Comparison of ENCODE assay signal across 19 mouse cellular contexts in genomic region chr11:22978215-22978614, GRCm38 (mm10). TPM values are rescaled to one million over a fixed set of nuclear protein-coding genes. Genes with fewer than 3 reads are reported as not detected.
DNase-seq lines count a peak whose midpoint lies in the region; ATAC-seq and TF ChIP-seq lines count a peak whose summit lies in the region.
"Had no signal": no experiment of that assay in that cellular context is flagged by ENCODE, and none has a peak within 500 bp of the region (broad histone marks: within the 10 kb centered on the region; RNA-seq: fewer than 3 reads in every experiment).

No protein-coding gene starts in this region.

- peaks cover 84% of the 10 kb centered on the region for H3K79me2 ChIP-seq in myocyte (ENCODE audit: control insufficient read depth, insufficient read depth)

- TF ChIP-seq EP300 in liver, postnatal 0 days (IDR thresholded peaks at IDR 0.05; ENCODE audit: low read depth): no peak

- H3K9ac ChIP-seq in liver, embryonic 15.5 days: no peak overlapping the region
- no peak overlapping the region for H3K9ac ChIP-seq in liver, postnatal 0 days (replicated peaks)
- H3K9ac ChIP-seq: forebrain, embryonic 15.5 days; hindbrain, embryonic 13.5 days had no signal

- no peaks in the 10 kb centered on the region for H3K9me3 ChIP-seq in liver, embryonic 15.5 days (replicated peaks)
- no peaks in the 10 kb centered on the region for H3K9me3 ChIP-seq in liver, postnatal 0 days (ENCODE audit: low read length)
- H3K9me3 ChIP-seq: G1E; heart, embryonic 10.5 days had no signal

- 87% methylated on average over 3 of the region's 3 CpGs for WGBS in liver, embryonic 15.5 days (ENCODE audit: insufficient replicate concordance)
- WGBS in liver, postnatal 0 days (ENCODE audit: insufficient replicate concordance): 82% methylated on average over 3 of the region's 3 CpGs

- H3ac ChIP-seq in myocyte (ENCODE audit: control insufficient read depth, insufficient read length): no peak overlapping the region

- peaks cover 42% of the 10 kb centered on the region for H3K36me3 ChIP-seq in liver, embryonic 15.5 days (replicated peaks)
- peaks cover 18% of the 10 kb centered on the region for H3K36me3 ChIP-seq in liver, postnatal 0 days (replicated peaks; ENCODE audit: insufficient read depth, low read length)
- no peaks in the 10 kb centered on the region for H3K36me3 ChIP-seq in myocyte (ENCODE audit: control insufficient read depth, insufficient read depth)

- no peak for ATAC-seq in liver, embryonic 15.5 days (ENCODE audit: insufficient read depth)
- ATAC-seq in liver, postnatal 0 days: no peak
- ATAC-seq: CD4-positive, CD25-positive, alpha-beta regulatory T cell, adult 4 months; forebrain, embryonic 15.5 days had no signal

- H3K4me1 ChIP-seq in liver, embryonic 15.5 days (replicated peaks): peaks cover 48% of the 10 kb centered on the region
- H3K4me1 ChIP-seq in liver, postnatal 0 days (ENCODE audit: insufficient read depth): peaks cover 20% of the 10 kb centered on the region

- H3K4me3 ChIP-seq in liver, embryonic 15.5 days (replicated peaks): no peak overlapping the region
- H3K4me3 ChIP-seq in liver, postnatal 0 days (ENCODE audit: low read depth, low read length): no peak overlapping the region
- no peak overlapping the region for H3K4me3 ChIP-seq in myocyte
- H3K4me3 ChIP-seq: embryonic facial prominence, embryonic 10.5 days; forebrain, embryonic 15.5 days; heart, embryonic 10.5 days; hindbrain, embryonic 13.5 days had no signal

- TF ChIP-seq CTCF in liver, postnatal 0 days (IDR thresholded peaks at IDR 0.05; ENCODE audit: low read depth): no peak

- TF ChIP-seq POLR2A in myocyte (IDR thresholded peaks at IDR 0.05; ENCODE audit: insufficient read length, low read depth): peak; percentile 35

- peak overlapping the region; percentile 66; the same call in 1 of the 2 replicates for H3K4me2 ChIP-seq in liver, embryonic 15.5 days
- H3K4me2 ChIP-seq in liver, postnatal 0 days (ENCODE audit: low read depth, low read length): no peak overlapping the region
- H3K4me2 ChIP-seq in myocyte (ENCODE audit: low read depth): peak overlapping the region; percentile 43
- H3K4me2 ChIP-seq: forebrain, embryonic 15.5 days; hindbrain, embryonic 13.5 days had no signal

- H3K27ac ChIP-seq in liver, embryonic 15.5 days (replicated peaks): no peak overlapping the region
- no peak overlapping the region for H3K27ac ChIP-seq in liver, postnatal 0 days (ENCODE audit: low read depth)
- H3K27ac ChIP-seq: embryonic facial prominence, embryonic 10.5 days; forebrain, embryonic 15.5 days; heart, embryonic 10.5 days; hindbrain, embryonic 13.5 days; hindbrain, postnatal 0 days had no signal

- peak; percentile 59 for DNase-seq in cerebellum, adult 11-12 months
- DNase-seq in cerebellum, postnatal 14 days: no peak
- peak; percentile 19 to 26 for DNase-seq in cerebellum, postnatal 25 days
- no peak for DNase-seq in cerebellum, adult 11 months
- no peak for DNase-seq in liver, postnatal 0 days
- DNase-seq: adrenal gland, postnatal 10 days; B cell, adult 2 months; gastrocnemius, postnatal 36 days; heart, adult 18-20 months; heart, postnatal 10 days had no signal

- no peaks in the 10 kb centered on the region for H3K27me3 ChIP-seq in liver, embryonic 15.5 days
- no peaks in the 10 kb centered on the region for H3K27me3 ChIP-seq in liver, postnatal 0 days (ENCODE audit: insufficient read depth, low read length)
- H3K27me3 ChIP-seq in myocyte (ENCODE audit: control insufficient read depth, insufficient read depth, insufficient read length): no peaks in the 10 kb centered on the region
- H3K27me3 ChIP-seq: forebrain, embryonic 15.5 days; hindbrain, embryonic 13.5 days had no signal

TF ChIP-seq in myocyte, 11 proteins besides CTCF, POLR2A, EP300 and RAD21:
- TF ChIP-seq MAX (IDR thresholded peaks at IDR 0.05; ENCODE audit: low read depth) (no peak), USF1 (IDR thresholded peaks at IDR 0.05; ENCODE audit: low read depth) (no peak), POLR2AphosphoS2 (IDR thresholded peaks at IDR 0.05; ENCODE audit: insufficient read length, low read depth) (peak; percentile 20)

RNA-seq across cellular contexts. Expression of gene Gm28048, which starts 3.7 kb away (rescaled TPM):
- polyA plus RNA-seq in liver, embryonic 15.5 days (2015; fragmentation: Nextera tagmentation; extraction: Ambion mirVana): 8.9 and 9.2 TPM in 2 replicates
- polyA plus RNA-seq in liver, postnatal 0 days (2015; fragmentation: Nextera tagmentation; extraction: Ambion mirVana): 11.7 and 13.0 TPM in 2 replicates
- polyA plus RNA-seq in myocyte (2012; fragmentation: generic; extraction: Trizol): 1.9 TPM
- polyA plus RNA-seq: G1E had no signal

RNA-seq across cellular contexts. Expression of gene Commd1, which starts 4.0 kb away (rescaled TPM):
- polyA plus RNA-seq in liver, embryonic 15.5 days (2015; fragmentation: Nextera tagmentation; extraction: Ambion mirVana): 153 and 167 TPM in 2 replicates
- polyA plus RNA-seq in liver, postnatal 0 days (2015; fragmentation: Nextera tagmentation; extraction: Ambion mirVana): 157 and 160 TPM in 2 replicates
- polyA plus RNA-seq in myocyte (2012; fragmentation: generic; extraction: Trizol): 174 TPM

RNA-seq across cellular contexts. Expression of gene Zrsr1, which starts 6.4 kb away (rescaled TPM):
- polyA plus RNA-seq in liver, embryonic 15.5 days (2015; fragmentation: Nextera tagmentation; extraction: Ambion mirVana): 1.9 and 2.6 TPM in 2 replicates
- polyA plus RNA-seq in liver, postnatal 0 days (2015; fragmentation: Nextera tagmentation; extraction: Ambion mirVana): 1.5 and 2.2 TPM in 2 replicates
- 5.6 TPM for polyA plus RNA-seq in myocyte (2012; fragmentation: generic; extraction: Trizol)

RNA-seq across cellular contexts. Expression of gene Cct4, which starts 12.1 kb away (rescaled TPM):
- 114 and 123 TPM in 2 replicates for polyA plus RNA-seq in liver, embryonic 15.5 days (2015; fragmentation: Nextera tagmentation; extraction: Ambion mirVana)
- 84.3 and 86.6 TPM in 2 replicates for polyA plus RNA-seq in liver, postnatal 0 days (2015; fragmentation: Nextera tagmentation; extraction: Ambion mirVana)
- 187 TPM for polyA plus RNA-seq in myocyte (2012; fragmentation: generic; extraction: Trizol)

RNA-seq across cellular contexts. Expression of gene Fam161a, which starts 29.1 kb away (rescaled TPM):
- 0.59 and 1.4 TPM in 2 replicates for polyA plus RNA-seq in liver, embryonic 15.5 days (2015; fragmentation: Nextera tagmentation; extraction: Ambion mirVana)
- 1.5 and 1.6 TPM in 2 replicates for polyA plus RNA-seq in liver, postnatal 0 days (2015; fragmentation: Nextera tagmentation; extraction: Ambion mirVana)
- polyA plus RNA-seq in myocyte (2012; fragmentation: generic; extraction: Trizol): 0.77 TPM

Comparison
In these comparisons a context has a peak if more than half of its experiments do, and no peak if none do; other contexts are left out.
1. DNase-seq: peak in cerebellum, adult 11-12 months (single experiment) and cerebellum, postnatal 25 days (2 of 2); none in cerebellum, postnatal 14 days (0 of 2), cerebellum, adult 11 months (single experiment) and liver, postnatal 0 days (single experiment).